Mouse (Mus musculus) left cerebral cortex, postnatal 4 days (tissue): ENCODE measurements around the gene Gm20388. TPM values are rescaled to one million over a fixed set of nuclear protein-coding genes. Genes with fewer than 3 reads are reported as not detected.

Source experiments
- DNase-seq: peaks from one replicate; pipeline ENCODE4 v3.0.0-alpha.2; 2022
- intact Hi-C: fragments of 180-260 bp; cut with DNase I; formaldehyde crosslinking; loops from one replicate; pipeline ENCODE4 v1.15.1; 2025
- total RNA-seq, 2 experiments: library from RNA; stranded (reverse); gene quantifications; 2 replicates each; pipeline ENCODE4 v1.2.3; 2021

Gene Gm20388
- total RNA-seq, 2 experiments from 2014 or later = 6.5 to 12.8 TPM

DNA sequence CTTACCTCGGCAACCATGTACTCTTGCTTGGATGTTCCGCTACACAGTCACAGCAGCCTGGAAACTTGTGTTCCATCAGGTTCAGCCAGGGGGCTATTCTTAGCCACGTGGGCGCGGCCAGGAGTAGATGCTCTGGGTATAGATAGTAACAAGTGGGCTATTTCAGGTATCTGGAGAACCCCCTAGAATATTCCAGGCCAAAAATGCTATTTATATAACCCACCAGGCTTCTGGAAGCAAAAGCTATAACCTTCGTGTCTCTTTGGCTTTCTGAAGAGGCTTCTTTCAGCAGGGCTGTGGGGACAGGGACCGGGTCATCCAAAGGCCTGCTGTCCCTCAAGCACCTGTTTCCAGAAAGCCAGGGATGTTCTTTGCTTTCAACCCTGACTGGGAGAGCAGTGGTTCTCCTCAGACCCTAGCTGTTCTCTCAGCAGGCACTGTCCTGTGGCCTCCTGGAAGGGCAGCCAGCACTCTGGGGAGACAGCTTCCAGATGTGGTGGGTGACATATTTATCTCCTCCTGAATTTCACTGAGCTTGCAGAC, 2540.6 kb downstream of the Gm20388 start:
- intact Hi-C loops = no loop called here
- DNase-seq = no peak

DNA sequence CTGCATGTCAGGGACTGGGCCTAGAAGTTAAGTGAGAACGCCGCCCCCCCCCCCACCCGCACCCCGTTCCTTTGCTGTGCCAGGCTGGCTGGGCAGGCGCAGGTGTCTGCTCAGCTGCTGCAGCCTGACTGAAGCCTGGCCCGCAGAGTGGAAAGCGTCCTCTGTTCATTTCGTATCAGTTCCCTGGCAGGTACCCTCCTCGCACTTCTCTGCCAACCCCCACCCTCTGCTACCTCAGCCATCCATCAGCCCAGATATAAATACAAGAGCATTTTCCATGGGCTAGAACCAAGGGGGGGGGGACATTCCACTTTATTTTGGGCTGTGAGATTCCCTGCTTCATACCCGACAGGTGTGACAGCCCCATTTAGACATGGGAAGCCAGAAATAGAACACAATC, 2541.5 kb downstream of the Gm20388 start:
- no peak for DNase-seq
- intact Hi-C loops = no loop called here

DNA sequence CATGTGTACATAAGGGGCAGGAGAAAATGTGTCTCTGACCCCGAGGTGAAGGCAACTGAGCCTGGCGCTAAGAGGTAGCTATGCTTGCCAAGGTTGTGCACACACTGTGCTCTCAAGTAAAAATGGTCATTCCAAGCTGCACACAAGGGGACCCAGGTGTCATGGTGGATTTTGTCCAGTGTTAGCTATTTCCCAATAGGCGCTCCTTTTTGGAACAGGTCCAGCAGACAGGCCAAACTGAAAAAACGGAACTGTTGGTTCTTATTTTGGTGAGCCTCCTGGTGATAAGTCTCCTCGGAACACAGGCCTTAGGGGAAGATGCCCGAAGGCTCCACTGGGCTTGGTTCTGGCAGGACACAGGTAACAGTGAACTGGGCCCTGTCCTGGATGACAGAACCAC, 2543.8 kb downstream of the Gm20388 start:
- intact Hi-C loops = no loop called here
- DNase-seq = no peak

DNA sequence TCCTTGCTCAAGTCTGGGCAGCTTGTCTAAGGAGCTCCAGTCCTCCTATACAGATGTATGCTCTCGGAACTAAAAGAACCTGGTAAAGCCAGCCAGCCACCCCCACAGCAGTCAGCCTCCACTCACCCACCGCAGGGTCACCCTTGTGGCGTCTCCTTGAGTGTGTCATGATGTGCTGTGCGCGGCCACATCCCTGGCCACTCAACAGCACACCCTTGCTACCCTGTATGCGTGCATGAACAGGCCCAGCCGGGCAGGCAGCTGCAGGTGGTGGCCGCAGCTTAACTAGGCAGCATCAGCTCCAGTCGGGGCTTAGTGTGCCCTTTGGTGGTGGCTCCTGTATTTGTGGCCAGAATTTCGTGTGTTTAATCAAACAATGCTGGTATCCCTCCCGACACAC, 2546.5 kb downstream of the Gm20388 start:
- DNase-seq = no peak
- intact Hi-C loops = no loop called here

DNA sequence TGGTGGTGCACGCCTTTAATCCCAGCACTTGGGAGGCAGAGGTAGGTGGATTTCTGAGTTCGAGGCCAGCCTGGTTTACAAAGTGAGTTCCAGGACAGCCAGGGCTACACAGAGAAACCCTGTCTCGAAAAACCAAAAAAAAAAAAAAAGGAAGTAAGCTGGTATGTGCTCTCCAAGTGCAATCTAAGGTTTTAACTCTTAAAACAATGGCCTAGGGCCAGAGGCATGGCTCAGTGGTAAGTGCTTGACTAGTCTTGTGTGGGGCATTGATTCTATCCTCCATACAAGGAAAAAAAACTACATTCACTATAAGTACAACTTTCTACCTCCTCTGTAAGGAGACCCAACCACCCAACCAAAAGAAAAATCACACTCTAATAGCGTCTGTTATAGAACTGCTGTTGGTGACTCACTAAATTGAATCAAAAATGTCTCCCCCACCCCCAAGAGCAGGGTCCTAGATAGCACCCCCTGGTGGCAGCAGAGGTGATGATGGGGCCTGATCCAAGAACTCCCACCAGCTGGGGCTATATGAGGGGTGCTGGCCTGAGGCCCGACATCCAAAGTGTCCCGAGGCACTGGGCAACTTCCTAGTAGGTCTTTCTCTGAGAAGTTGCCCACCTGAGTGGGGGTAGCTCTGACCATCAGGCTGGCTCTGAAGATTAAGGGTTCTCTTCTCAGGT, 2548.7 kb downstream of the Gm20388 start:
- intact Hi-C loops = no loop called here
- peak; percentile 42 for DNase-seq

DNA sequence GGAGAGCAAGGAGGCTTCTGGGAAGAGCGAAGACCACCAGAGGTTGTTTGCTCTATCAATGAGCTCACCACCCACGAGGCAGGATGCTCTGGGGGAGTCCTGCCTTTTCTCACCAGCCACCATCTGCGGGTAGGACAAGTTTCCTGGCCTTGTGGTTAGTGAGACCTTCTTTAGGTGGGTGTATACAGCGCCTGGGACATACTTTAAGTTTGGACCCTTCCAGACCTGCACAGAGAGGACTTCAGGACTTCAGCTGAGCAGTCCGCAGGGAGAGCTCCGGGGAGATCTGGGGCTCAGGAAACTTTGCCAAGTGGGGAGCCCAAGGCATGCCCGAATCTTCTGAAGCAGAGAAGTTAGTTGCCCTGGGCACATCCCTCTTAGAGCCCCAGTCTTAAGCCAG, 2549.3 kb downstream of the Gm20388 start:
- DNase-seq = no peak
- intact Hi-C loops = no loop called here

DNA sequence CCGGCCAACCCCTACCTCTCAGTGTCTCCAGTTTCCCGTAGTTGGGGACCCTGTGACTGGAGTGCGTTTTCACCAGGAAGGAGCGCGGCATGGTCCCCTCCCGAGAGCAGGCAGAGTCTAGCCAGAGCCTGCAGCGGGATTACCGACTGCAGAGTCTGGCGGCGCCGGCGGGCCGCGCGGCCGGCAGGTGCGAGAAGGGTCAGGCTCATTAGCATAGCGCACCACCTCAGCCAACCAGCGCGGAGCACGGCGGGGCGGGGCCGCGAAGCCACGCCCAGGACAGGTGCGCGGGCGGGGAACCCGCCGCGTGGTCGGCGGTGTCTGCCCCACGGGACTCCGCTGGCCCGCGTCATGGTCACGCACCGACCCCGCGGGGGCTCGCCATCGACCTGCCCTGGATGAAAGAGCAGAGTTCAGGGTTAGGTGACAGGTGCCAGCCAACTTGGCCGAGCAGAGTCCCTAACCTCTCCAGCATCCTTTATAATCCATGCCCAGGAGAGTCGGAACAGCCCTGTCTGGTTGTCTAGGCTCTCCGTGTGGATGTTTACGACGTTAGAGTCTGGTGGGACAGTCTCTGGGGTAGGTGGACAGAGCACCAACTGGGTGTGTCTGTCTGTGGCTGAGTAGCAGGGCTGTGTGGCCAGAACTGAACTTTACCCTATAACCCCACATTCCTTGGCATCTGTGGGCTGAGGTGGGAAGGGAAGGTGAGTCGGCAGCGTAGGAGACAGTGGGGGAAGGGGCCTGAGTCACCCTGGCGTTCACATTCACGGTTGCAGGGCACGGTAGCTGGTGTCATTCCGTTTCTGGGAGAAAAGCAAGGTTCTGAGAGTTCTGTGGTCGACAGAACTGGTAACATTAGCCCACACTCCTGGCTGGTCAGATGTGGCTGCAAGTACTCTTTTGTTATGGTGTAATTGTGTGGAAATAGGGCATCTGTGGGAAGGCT, 2550.2 kb downstream of the Gm20388 start, which contains the start of gene Snai3:
Snai3 (minus strand) TSS at position 210 of the 949 bp plus-strand sequence.
- no peak for DNase-seq
- intact Hi-C loops = no loop called here

DNA sequence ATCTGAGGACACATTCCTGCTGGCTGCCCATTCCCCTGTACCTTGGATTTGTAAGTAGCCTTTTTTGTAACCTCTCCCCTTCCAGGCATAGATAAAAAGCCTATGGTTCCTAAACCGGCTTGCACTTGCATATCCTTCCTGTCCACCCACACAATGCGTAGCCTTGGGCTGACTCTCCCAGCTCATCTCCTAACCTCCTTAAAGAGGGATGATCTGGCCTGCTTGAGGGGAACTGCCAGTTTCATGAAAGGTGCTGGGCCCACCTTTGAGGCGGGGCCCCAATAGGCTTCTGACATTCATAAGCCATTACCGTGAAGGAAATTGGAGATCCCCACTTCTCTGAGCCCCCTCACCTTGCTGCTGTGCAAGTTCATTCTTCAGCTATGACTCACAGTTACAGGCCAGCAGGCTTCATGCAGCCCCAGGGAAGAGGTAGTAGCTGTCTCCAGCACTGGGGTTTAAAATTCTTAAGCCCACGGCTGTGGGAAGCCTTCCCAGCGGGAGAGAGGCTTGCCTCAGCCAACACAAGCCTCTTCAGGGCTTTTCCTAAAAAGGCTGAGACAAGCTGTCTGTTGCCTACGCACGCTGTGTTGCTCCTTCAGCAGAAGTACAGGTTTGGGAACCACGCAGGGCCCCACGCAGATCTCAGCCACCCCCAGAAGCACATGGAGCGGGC, 2551.0 kb downstream of the Gm20388 start:
- no peak for DNase-seq
- intact Hi-C loops = no loop called here

DNA sequence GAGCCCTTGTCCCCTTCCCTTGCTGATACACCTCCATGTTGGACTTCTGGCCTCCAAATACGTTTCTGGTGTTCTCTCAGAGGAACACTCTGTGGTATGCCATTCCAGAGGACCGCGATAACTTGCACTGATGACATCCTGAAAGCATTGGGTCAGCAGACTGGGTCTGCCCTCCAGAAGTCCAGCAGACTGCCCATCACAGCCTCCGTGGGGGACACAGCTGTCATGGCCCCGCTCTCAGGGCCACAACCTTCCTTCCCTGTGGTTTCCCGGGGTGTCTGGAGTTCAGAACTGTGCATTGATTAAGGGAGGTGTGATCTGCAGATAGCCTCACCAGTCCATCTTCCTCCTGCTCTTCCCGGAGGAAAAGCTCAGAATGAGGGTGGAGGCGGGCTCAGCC, 2551.9 kb downstream of the Gm20388 start:
- no peak for DNase-seq
- intact Hi-C loops = no loop called here

DNA sequence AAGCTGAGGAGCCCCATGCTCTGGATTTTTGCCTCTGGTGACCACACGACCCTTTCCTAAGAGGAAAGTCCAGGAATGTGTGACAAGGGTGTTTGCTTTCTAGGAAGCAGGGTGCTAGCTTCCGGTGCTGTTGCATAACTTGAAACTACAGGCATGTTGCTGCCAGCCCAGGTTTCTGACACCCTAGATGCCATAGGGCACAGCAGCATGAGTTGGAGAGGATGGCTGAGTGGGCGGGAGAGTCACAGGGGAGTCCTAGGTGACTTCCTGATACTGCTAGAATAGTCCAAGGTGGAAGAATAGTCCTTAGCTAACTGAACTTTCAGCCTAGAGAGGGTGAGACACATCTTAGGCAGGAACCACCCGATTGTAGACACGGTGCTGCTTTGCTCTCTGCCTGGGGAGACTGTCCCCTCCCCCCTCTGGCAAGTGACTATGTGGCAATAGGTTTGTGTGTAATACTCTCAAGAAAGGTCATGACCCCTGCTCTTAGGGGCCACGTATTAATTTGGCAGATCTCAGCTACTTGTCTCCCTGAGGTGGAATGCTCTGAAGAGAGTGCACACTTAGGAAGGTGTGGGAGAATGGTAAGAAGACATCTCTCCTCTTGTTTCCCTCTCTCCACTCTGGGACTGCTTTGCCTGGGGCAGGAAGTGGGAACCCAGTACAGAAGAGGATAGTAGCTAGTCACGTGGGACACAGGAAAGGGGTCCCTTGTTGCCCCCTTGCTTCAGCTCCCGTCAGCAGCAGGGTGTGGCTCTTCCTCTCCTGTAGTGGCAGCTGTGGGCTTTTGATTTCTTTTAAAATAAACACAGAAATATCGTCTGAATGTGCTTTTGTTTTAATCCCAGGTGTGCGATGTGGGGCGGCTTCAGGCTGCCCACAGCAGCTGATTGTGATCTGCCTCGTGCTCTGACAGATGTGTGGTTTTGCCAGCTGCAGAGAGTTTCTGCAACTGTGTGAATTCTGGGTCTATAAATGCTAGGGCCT, 2553.3 kb downstream of the Gm20388 start:
- intact Hi-C loops = no loop called here
- no peak for DNase-seq

DNA sequence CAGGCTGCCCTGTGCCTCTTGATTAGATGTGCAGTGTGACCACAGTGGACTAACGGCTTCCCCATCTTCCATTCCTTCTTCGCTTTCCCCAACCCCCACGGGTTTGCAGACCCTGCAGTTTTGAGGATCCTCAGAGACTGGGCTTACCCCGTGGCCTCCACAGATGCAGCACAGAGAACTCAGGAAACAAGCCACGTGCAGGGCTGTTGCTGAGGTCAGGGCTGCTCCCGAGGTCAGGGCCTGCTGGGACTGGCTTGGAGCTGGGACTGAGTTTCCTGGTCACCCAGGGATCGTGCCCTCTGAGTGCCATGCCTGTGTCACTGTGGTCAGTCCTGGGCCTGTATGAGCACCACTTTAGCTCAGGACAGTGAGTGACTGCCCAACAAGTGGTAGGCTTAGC, 2554.3 kb downstream of the Gm20388 start:
- intact Hi-C loops = no loop called here
- DNase-seq = no peak

DNA sequence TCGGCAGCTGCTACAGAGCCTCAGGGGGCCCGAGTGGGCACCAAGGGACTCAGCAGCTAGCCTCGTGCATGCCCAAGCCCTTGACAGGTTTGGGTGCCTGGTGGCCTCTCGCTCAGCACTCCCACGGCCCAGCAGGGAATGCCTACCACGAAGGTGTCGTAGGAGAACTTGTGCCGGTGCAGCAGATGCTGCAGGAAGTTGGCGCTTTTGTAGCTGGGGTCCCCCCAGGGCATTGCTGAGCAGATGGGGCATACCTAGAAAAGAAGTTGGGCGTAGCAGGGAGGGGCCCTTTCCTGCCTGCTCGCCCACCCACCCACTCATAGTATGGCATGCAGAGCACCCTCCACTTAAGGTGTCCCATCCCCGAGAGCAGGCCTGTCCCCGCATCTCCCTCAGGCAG, 2557.2 kb downstream of the Gm20388 start:
- no peak for DNase-seq
- intact Hi-C loops = no loop called here

DNA sequence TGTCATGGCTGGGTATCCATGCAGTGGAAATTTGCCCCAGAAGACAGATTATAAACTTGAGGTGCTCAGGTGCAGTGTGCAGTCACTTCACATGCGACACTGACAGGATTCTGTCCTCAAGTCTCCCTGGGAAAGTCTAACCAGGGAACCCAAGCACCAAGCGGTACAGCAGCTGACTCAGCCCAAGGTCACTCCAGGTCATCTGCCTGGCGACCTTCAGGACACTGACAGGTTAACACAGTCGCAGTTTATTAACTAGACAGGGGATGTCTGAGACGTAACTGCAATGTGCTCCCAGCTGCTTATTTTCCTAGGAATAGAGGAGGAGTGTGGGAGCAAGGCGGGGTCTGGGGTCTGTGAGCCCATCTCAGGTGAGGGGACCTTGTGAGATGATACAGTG, 2558.8 kb downstream of the Gm20388 start:
- DNase-seq = no peak
- intact Hi-C loops = no loop called here

DNA sequence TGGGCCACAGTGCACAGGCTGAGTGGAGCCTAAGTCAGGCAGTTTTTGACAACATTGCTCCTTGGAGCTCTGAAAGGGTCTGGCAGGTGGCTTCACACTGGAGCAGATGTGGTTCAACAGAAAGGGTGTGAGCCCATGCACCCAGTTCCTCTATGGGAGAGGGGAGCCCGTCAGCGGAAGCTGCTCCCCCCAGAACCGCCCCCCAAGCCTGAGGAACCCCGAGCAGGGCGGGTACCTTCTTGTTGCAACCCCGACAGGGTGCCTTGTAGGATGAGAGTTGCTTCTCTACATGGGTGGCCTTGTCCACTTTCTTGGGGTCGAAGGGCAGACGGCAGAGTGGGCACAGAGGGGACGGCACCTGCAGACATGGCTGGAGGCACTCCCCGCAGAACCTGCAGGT, 2559.3 kb downstream of the Gm20388 start:
- no peak for DNase-seq
- intact Hi-C loops = no loop called here

DNA sequence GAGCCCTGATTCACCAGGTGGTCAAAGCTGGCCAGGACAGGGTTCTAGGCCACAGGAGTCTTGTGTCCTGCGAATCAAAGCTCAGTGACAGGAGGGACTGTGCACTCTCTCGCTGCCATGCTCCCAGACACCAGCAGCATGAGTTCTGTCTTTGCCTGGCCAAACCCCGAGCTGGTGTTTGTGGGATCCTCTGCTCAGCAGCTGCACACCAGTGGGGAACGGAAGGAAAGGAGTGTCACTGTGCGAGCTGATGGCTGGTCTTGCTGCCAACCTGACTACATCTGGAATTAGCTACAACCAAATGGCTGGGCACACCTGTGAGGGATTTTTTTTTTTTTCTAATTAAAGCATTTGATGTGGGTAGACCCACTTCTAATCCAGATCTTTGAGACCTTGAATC, 2560.1 kb downstream of the Gm20388 start:
- intact Hi-C loops = no loop called here
- DNase-seq = no peak

DNA sequence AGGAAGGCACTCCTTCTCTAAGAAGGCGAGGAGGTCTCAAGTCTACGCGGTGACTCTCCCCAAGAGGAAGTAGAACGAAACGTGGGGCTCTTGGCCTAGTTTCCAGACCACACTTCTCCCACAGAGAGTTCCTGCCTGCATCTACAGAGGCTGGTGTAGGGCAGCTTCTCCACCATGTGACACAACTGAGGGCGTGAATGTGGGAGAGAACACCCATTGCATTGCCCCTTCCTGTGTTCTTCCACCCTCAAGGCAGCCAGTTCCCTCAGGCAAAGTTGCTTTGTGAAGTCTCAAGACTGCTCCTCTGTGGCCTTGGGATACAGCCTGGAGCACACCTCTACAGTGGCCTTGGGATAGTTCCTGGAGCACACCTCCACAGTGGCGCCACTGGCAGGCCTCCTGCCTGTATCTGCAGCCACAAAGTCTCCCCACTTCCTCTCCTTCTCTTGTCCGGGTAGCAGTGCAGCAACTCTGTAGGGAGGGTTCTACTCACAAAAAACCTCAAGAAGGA, 2563.3 kb downstream of the Gm20388 start:
- intact Hi-C loops = no loop called here

DNA sequence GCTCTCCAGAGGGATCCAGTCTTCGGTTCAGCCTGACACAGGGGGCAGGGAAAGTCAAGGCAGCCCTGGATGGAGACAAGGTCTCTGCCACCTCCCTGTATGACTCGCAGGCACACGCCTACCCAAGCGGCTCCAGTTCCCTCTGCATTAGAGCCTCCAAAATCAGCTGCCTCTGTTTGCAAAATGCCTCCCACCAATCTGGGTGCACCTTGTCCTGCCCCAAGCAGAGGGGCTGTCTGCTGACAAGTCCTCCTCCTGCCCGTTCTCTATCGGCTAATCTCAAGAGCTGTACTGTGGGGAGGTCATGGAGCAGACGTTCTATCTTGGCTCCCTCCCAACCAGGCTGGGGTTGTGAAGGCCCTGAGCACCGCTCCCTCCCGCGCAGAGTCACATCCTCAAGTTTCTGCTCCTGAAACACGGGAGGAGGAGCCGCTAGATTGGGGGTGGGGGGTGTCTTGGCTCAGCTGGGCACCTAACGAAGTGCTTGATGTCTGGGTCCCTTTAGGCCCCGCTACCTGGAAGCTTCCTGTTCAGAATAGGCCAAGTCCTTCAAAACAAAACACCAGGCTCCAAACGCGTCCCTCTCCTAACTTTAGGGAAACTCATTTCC, 2564.4 kb downstream of the Gm20388 start:
- peak; percentile 61 for DNase-seq
- intact Hi-C loops = no loop called here

More for the DNA sequence above, 2563.3 kb downstream of the Gm20388 start:
- DNase-seq = no peak

DNA sequence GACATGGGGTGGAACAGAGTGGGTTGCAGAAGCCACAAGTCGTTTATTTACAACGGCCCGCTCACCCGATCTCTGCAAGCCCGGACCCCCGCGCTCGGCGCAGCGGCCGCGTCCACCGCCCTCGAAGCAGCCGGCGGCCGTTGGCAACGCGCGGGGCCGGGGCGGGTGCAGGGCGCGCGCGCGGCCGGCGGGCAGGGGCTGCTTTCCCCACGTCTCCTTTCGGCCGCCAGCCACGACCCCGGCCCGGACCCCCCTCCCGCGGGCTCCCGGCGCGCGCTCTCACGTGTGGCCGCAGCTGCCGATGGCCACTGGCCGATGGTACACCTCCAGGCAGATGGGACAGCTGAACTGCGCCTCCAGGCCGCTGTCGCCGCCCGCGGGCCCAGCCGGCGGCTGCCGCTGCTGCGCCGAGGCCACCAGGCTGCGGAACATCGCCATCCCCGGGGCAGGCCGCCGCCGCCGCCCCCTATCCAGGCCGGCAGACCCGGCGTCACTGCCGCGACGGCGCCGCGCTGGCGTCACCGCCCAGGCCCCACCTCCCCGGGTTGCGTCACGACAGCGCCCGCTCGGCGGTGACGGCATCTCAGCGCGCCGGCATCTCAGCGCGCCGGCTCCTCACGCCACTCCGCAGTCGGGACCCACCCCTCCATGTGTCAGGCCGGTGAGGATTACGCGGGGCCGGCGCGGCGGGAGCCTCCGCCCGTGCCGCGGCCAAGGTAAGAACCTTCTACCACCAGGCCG, 2565.1 kb downstream of the Gm20388 start, which contains the start of the genes Rnf166 and Ctu2:
Rnf166 (minus strand) TSS at position 485 of the 741 bp plus-strand sequence.
Ctu2 (plus strand) TSS at position 564 of the 741 bp plus-strand sequence.
- intact Hi-C loops = no loop called here
- DNase-seq = peak; percentile 95
